Mouse (Mus musculus): Measurements from ENCODE around the gene Krtap28-10.
"Not testable (repeated sequence)": the region's sequence is repeated elsewhere in the genome, so short reads cannot be mapped to it uniquely, and the experiment has no call there.

The Krtap28-10 gene

DNA sequence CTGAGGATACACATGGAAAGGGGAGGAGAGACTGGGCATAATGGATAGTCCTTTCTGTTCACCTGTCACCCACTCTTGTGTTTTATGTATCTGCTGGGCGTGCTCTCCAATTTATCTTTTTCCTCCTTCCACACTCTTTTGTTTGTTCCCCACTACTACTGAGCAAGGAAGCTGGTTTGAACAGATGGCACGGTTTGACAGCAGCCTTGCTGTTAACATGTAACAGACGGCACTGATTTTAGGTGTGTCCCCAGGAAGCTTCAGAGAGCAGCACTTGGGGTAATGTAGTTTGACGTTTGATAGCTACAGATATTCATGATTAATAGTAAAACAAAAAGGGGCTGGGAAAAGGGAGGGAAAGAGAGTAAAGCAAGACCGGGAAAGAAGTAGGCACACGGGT, 34.8 kb downstream of the Krtap28-10 start:
- no peak for DNase-seq (ENCODE audit: low read depth)

GRCm38 (mm10) chr1:83006218-83007179, 35.8 kb downstream of the Krtap28-10 start:
- DNase-seq (ENCODE audit: low read depth): no peak

DNA sequence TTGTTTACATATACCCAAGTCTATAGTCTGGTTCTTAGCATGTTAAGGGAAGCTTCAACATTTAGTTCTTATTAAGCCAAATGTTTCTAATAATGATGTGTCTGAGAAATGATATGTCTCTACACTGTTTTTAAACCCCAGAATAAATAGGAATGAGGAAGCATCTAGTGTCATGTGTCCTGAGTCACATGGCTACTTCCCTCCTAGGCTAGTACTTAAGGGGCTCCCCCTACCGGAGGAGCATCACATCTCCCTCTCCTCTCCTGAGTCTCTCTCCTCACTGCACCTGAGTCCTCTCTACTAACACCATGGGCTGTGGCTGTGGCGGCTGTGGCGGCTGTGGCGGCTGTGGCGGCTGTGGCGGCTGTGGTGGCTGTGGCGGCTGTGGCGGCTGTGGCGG, 42.0 kb downstream of the Krtap28-10 start, which contains the start of gene Gm47959:
TSS of gene Gm47959 (plus strand) at position 243 of the 400 bp plus-strand sequence.
- not testable (repeated sequence) for DNase-seq (ENCODE audit: low read depth)

DNA sequence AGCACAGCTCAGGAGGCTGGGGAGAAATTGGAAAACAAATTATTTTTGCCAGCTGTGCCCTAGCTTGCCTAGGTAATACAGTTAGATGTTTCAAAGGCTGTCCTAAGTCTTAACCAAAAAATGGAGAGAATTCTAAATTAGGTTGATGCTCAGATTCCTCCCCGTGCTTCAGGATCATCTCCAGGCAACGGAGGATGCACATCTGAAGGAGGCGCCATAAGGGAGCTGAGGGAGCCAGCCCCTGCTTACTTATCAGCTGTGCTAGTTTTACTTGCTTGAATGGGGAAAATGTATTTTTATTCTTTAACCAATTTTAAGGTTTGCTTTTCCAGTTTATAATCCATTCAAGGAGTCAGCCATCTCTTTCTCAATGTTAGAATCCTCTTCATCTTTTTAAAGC, 48.3 kb downstream of the Krtap28-10 start:
- no peak for DNase-seq (ENCODE audit: low read depth)

DNA sequence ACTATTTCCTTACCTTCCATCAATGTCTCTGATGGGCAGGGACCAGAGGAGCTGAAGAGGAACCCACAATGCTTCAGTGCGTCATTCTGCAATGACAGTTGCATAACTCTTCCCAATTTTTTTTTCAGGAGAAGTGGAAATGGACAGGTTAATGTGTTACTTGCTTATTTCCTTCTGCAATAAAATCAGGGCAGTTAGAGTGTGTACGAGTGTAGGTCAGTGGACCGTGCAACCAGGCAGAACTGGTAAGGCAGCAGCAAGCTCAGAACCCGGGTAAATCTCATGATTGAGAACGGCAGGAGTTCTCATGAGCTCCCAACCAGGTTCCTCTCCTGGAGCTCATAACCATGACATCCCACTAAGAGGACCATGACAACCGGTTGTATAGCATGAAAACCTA, 50.2 kb downstream of the Krtap28-10 start:
- DNase-seq (ENCODE audit: low read depth): no peak

DNA sequence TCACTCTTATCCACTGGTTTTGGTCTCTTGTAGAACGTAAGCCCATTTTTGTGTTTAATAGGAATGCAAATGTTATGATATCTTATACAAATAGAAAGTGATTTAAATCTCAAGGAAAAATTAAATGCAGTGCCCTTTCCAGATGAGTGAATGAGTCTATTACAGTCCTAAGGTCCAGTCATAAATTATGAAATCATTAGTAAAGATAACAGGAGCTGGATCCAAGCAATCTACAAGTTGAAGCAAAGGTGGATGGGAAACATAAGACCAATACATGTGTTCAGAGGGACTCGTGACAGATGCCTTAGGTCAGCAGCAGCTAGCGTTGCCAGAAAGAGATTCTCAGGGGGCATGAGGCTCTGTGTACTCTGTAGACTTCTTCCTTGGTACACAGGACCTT, 50.7 kb downstream of the Krtap28-10 start:
- no peak for DNase-seq (ENCODE audit: low read depth)

All from c-Kit-positive CD71-positive TER-119-negative erythroid progenitor cells, embryonic 14.5 days (primary cell).